Mouse (Mus musculus) hindbrain, embryonic 15.5 days (tissue): Measurements from ENCODE around the gene Mdfic. TPM values are rescaled to one million over a fixed set of nuclear protein-coding genes. Genes with fewer than 3 reads are reported as not detected.

Experiments
- ATAC-seq: fragments of 200-750 bp; cut with Nextera tagmentation; 2 replicates; pipeline ENCODE4 v1.8.0; 2017; ENCODE audit warnings: low read depth, moderate number of reproducible peaks, moderate TSS enrichment; ENCODE audit not compliant: low FRiP score
- H3K27ac ChIP-seq: fragments of 300-500 bp; sonication (generic); replicated peaks from 2 replicates; pipeline ENCODE4 v1.5.1; 2015; ENCODE audit warnings: mild to moderate bottlenecking, inconsistent platforms
- H3K27me3 ChIP-seq: fragments of 300-500 bp; sonication (generic); 2 replicates; pipeline ENCODE4 v1.6.1; 2015; ENCODE audit warnings: control low read depth, inconsistent platforms
- H3K36me3 ChIP-seq: fragments of 300-500 bp; sonication (generic); 2 replicates; pipeline ENCODE4 v1.6.1; 2015; ENCODE audit warnings: control low read depth, inconsistent platforms
- H3K4me1 ChIP-seq: fragments of 300-500 bp; sonication (generic); replicated peaks from 2 replicates; pipeline ENCODE4 v1.6.1; 2015; ENCODE audit warnings: control low read depth, inconsistent platforms
- H3K4me2 ChIP-seq: fragments of 300-500 bp; sonication (generic); 2 replicates; pipeline ENCODE4 v1.6.1; 2015; ENCODE audit warnings: moderate library complexity, mild to moderate bottlenecking, inconsistent platforms
- H3K4me3 ChIP-seq: fragments of 300-500 bp; sonication (generic); 2 replicates; pipeline ENCODE4 v1.5.1; 2015; ENCODE audit warnings: mild to moderate bottlenecking, inconsistent platforms
- H3K9ac ChIP-seq: fragments of 300-500 bp; sonication (generic); 2 replicates; pipeline ENCODE4 v1.6.1; 2015; ENCODE audit warnings: inconsistent platforms
- H3K9me3 ChIP-seq: fragments of 300-500 bp; sonication (generic); 2 replicates; pipeline ENCODE4 v1.6.1; 2016; ENCODE audit warnings: control low read depth, inconsistent platforms
- WGBS: fragments of 180-500 bp; shearing (Covaris S2); methylation state at CpG from one replicate; pipeline ENCODE4 v1.1.7; 2015; 5-methylcytosine and 5-hydroxymethylcytosine counted together
- polyA plus RNA-seq: library from polyadenylated mRNA; unstranded; fragments of >200 nt; fragmentation: Nextera tagmentation; extraction: Ambion mirVana; gene quantifications from 2 replicates; pipeline ENCODE4 v1.2.1, GENCODE M21; 2015

The Mdfic gene
- polyA plus RNA-seq, 1 experiment from 2014 or later = 1.2 TPM

- 70% methylated on average over 3 of the region's 3 CpGs for WGBS
- Histone ChIP-seq H3K4me1 (no peaks in the 10 kb centered on the region), H3K9me3 (no peaks in the 10 kb centered on the region), H3K36me3 (no peaks in the 10 kb centered on the region), H3K4me3 (no peak overlapping the region), H3K4me2 (no peak overlapping the region), H3K27me3 (no peaks in the 10 kb centered on the region), H3K9ac (no peak overlapping the region), H3K27ac (no peak overlapping the region)
- no peak for ATAC-seq
Measured at GRCm38 (mm10) chr6:15825236-15825635, 104.8 kb downstream of the Mdfic start.

DNA sequence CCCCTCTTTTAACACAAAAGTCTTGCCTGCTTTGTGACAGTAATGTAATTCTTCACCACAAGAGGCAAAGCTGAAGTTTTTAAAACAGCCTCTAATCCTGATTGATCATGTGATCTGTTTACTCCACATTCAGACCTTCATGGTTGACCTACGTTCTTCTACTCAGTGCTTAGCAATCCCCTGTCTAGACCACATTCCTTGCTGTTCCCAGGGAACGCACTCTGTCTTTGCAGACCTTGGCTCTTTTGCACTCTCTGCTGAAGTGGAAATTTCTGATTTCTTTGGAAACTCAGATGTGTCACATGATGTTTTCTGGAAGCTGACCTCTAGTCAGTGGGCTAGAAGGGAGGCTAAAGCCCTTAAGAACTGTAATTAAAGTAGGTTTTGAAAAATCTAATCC lies 109.4 kb downstream of the Mdfic start:
- no peak overlapping the region for H3K9ac ChIP-seq
- no peak overlapping the region for H3K4me2 ChIP-seq
- no peaks in the 10 kb centered on the region for H3K36me3 ChIP-seq
- H3K27me3 ChIP-seq = no peaks in the 10 kb centered on the region
- H3K9me3 ChIP-seq = no peaks in the 10 kb centered on the region
- H3K4me1 ChIP-seq = no peaks in the 10 kb centered on the region
- no peak for ATAC-seq
- WGBS = 42% methylated on average over 2 of the region's 2 CpGs
- no peak overlapping the region for H3K27ac ChIP-seq
- H3K4me3 ChIP-seq = no peak overlapping the region

- ATAC-seq = no peak
- no peak overlapping the region for H3K4me2 ChIP-seq
- H3K9me3 ChIP-seq = no peaks in the 10 kb centered on the region
- H3K27ac ChIP-seq = no peak overlapping the region
- H3K36me3 ChIP-seq = no peaks in the 10 kb centered on the region
- 93% methylated on average over 1 of the region's 1 CpGs for WGBS
- no peak overlapping the region for H3K4me3 ChIP-seq
- H3K9ac ChIP-seq = no peak overlapping the region
- no peaks in the 10 kb centered on the region for H3K27me3 ChIP-seq
- H3K4me1 ChIP-seq = no peaks in the 10 kb centered on the region
Measured at GRCm38 (mm10) chr6:15830651-15831050, 110.2 kb downstream of the Mdfic start.

- no peaks in the 10 kb centered on the region for H3K36me3 ChIP-seq
- no peak overlapping the region for H3K4me2 ChIP-seq
- ATAC-seq = no peak
- WGBS = 72% methylated on average over 3 of the region's 3 CpGs
- H3K27ac ChIP-seq = no peak overlapping the region
- H3K4me1 ChIP-seq = no peaks in the 10 kb centered on the region
- no peaks in the 10 kb centered on the region for H3K27me3 ChIP-seq
- H3K4me3 ChIP-seq = no peak overlapping the region
- no peaks in the 10 kb centered on the region for H3K9me3 ChIP-seq
- no peak overlapping the region for H3K9ac ChIP-seq
Measured at GRCm38 (mm10) chr6:15837695-15838094, 117.2 kb downstream of the Mdfic start.

GRCm38 (mm10) chr6:15839831-15840230 lies 119.4 kb downstream of the Mdfic start:
- no peak overlapping the region for H3K9ac ChIP-seq
- H3K27ac ChIP-seq = no peak overlapping the region
- no peak overlapping the region for H3K4me3 ChIP-seq
- ATAC-seq = no peak
- no peaks in the 10 kb centered on the region for H3K27me3 ChIP-seq
- 75% methylated on average over 3 of the region's 3 CpGs for WGBS
- no peaks in the 10 kb centered on the region for H3K4me1 ChIP-seq
- no peaks in the 10 kb centered on the region for H3K36me3 ChIP-seq
- no peak overlapping the region for H3K4me2 ChIP-seq
- H3K9me3 ChIP-seq = no peaks in the 10 kb centered on the region

DNA sequence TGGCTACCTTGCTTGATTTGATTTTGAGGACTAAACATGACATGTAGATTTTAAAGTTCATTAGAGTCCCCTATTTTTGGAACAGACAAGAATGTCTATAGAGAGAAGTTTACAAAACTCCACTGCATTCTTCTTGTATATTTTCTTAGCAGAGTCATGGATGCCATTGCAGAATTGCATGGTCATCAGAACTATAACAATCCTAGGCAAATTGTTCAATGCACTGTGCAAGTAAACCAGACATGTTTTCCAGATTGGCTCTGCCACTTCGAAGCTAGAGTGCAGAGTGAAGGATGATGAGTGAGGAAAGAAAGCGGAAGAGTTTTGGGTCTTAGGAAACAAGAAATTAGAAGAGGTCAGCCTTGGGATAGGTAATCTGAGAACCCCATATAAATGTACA lies 120.0 kb downstream of the Mdfic start:
- 97% methylated on average over 2 of the region's 2 CpGs for WGBS

DNA sequence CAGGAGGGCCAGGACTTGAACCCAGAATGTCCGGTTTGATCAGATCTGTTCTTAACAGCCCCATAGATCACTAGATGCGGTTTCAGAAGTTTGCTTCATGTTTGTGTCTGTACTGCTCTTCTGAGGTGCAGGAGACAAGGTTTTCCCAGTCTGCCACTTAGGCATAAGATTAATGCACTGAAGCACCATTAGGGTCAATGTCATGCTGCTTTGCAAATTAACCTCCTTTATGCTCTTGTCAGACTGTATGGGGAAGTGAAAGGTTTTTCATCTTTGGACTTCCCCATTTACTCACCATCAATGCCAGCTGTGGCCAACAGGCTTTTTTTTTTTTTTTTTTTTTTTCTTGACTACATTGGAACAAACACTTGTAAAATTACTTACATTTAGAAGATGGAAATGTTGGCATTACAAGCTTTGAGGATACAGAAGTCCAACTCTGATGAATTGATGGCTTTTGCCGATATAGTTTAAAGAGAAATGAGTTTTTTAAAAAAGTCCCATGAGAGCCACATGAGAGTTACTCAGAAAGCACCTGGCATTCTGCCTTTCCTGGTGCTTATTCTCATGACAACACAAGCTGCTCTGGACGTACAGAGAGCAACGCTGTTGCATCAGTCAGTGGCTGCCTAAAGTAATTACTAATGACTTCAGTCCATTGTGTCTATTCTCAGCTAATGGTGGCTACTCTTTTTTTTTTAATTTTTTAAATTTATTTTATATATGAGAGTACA lies 121.2 kb downstream of the Mdfic start:
- Histone ChIP-seq H3K27ac (no peak overlapping the region), H3K4me3 (no peak overlapping the region), H3K4me1 (no peaks in the 10 kb centered on the region), H3K36me3 (no peaks in the 10 kb centered on the region), H3K27me3 (no peaks in the 10 kb centered on the region), H3K9ac (no peak overlapping the region), H3K4me2 (no peak overlapping the region), H3K9me3 (no peaks in the 10 kb centered on the region)
- WGBS = 49% methylated on average over 5 of the region's 5 CpGs
- no peak for ATAC-seq

More for the DNA sequence above, 120.0 kb downstream of the Mdfic start:
- no peak for ATAC-seq
- Histone ChIP-seq H3K36me3 (no peaks in the 10 kb centered on the region), H3K4me2 (no peak overlapping the region), H3K27ac (no peak overlapping the region), H3K9ac (no peak overlapping the region), H3K4me1 (no peaks in the 10 kb centered on the region), H3K27me3 (no peaks in the 10 kb centered on the region), H3K9me3 (no peaks in the 10 kb centered on the region), H3K4me3 (no peak overlapping the region)

DNA sequence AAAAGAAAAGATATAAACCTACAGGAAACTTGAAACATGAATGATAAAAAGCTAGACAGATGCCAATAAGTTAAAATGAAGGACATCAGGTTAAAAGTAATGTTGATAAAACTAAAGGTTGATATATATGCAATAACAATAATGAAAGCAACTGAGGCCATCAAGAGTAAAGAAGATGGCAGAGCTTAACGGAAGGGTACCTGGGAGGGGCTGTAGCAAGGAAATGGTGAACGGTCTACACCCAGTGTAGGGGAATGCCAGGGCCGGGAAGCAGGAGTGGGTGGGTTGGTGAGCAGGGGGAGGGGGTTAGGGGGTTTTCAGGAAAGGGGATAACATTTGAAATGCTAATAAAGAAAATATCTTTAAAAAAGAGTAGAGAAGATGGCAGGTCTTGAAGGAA lies 122.8 kb downstream of the Mdfic start:
- no peak overlapping the region for H3K4me2 ChIP-seq
- H3K36me3 ChIP-seq = no peaks in the 10 kb centered on the region
- H3K27me3 ChIP-seq = no peaks in the 10 kb centered on the region
- H3K9ac ChIP-seq = no peak overlapping the region
- H3K4me3 ChIP-seq = no peak overlapping the region
- no peaks in the 10 kb centered on the region for H3K4me1 ChIP-seq
- 90% methylated on average over 3 of the region's 3 CpGs for WGBS
- no peak overlapping the region for H3K27ac ChIP-seq
- no peak for ATAC-seq
- H3K9me3 ChIP-seq = no peaks in the 10 kb centered on the region

DNA sequence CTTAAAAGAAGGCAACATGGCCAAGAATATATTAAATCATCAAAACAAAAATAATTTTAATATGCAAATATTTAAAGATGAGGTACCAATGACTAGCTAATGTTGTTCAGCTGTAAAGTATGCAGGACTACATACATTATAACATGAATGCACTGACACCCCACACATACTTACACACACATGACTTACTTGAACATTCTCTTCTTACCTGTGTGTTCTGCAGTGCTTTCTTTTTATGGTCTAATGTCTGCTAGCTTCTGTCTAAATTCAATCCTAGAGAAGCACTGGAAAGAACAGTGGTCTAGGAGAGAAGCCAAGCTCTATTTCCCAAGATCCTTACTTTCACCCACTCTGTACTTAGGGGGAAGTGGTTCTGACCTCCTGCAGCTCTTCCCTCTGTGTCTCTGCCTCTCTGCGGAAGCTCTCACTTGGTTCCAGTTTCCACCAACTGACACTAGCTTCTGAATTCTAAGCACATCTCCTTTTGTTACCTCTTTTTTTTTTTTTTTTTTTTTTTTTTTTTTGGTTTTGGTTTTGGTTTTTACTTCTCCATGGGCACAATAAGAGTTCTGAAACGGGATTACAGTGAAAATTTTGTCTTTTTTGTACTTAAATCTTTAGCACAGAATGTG lies 125.4 kb downstream of the Mdfic start:
- ATAC-seq = no peak

More for the DNA sequence above, 125.4 kb downstream of the Mdfic start:
- Histone ChIP-seq H3K4me3 (no peak overlapping the region), H3K9ac (no peak overlapping the region), H3K27me3 (no peaks in the 10 kb centered on the region), H3K36me3 (no peaks in the 10 kb centered on the region), H3K27ac (no peak overlapping the region), H3K4me1 (no peaks in the 10 kb centered on the region), H3K9me3 (no peaks in the 10 kb centered on the region), H3K4me2 (no peak overlapping the region)
- 76% methylated on average over 2 of the region's 2 CpGs for WGBS
